Mouse (Mus musculus) CH12.LX (cell line): ENCODE data around the gene Thegl. TPM values are rescaled to one million over a fixed set of nuclear protein-coding genes. Genes with fewer than 3 reads are reported as not detected.
A peak's percentile ranks its signal among the peaks of the same experiment; 100 is the strongest.

Experiments used
- DNase-seq: peaks from one replicate; pipeline ENCODE4 v3.0.0-alpha.2; 2013; ENCODE audit errors: extremely low read depth
- H3K27ac ChIP-seq: 2 replicates; pipeline ENCODE4 v1.5.1; 2012; ENCODE audit warnings: low read depth, mild to moderate bottlenecking, control low read depth, moderate library complexity; ENCODE audit not compliant: insufficient read depth
- H3K27me3 ChIP-seq: replicated peaks from 2 replicates; pipeline ENCODE3; 2012; ENCODE audit warnings: inconsistent platforms
- H3K36me3 ChIP-seq, 2 experiments: replicated peaks in 1 of 2; 2 replicates each; pipeline versions ENCODE3 to v1.6.1; 2012; ENCODE audit warnings: inconsistent platforms in 1 of 2, low read length in 1 of 2, mild to moderate bottlenecking in 1 of 2, mixed read lengths in 1 of 2, moderate library complexity in 1 of 2; ENCODE audit not compliant: control insufficient read depth in 1 of 2, insufficient read depth in 1 of 2
- H3K4me1 ChIP-seq, 2 experiments: 2 replicates each; pipeline ENCODE4 v1.6.1; 2012; ENCODE audit warnings: inconsistent platforms in 1 of 2, moderate library complexity in 1 of 2; ENCODE audit not compliant: insufficient read depth in 2 of 2, control insufficient read depth in 1 of 2
- H3K4me2 ChIP-seq: 2 replicates; pipeline ENCODE4 v1.6.1; 2012; ENCODE audit warnings: low read depth, mild to moderate bottlenecking, control low read depth; ENCODE audit not compliant: poor library complexity, insufficient read depth, severe bottlenecking
- H3K4me3 ChIP-seq, 3 experiments: fragments of 150-350 bp in 1 of 3; sonication (generic) in 1 of 3; replicated peaks in 1 of 3; 2 replicates each; pipeline versions ENCODE3 to v1.5.1; 2011 to 2012; ENCODE audit warnings: low read depth in 2 of 3, low read length in 2 of 3, mild to moderate bottlenecking in 2 of 3, moderate library complexity in 2 of 3, control low read depth in 1 of 3, improper control_type of control experiment in 1 of 3, inconsistent platforms in 1 of 3, mixed read lengths in 1 of 3; ENCODE audit not compliant: poor library complexity in 1 of 3
- H3K79me2 ChIP-seq: replicated peaks from 2 replicates; pipeline ENCODE4 v1.6.1; 2012; ENCODE audit warnings: mild to moderate bottlenecking, moderate library complexity; ENCODE audit not compliant: control insufficient read depth, poor library complexity, insufficient read depth, severe bottlenecking; ENCODE audit errors: extremely low read depth
- H3K9ac ChIP-seq: 2 replicates; pipeline ENCODE4 v1.6.1; 2012; ENCODE audit warnings: low read depth, mild to moderate bottlenecking, control low read depth, moderate library complexity; ENCODE audit not compliant: insufficient read depth
- H3K9me3 ChIP-seq: replicated peaks from 2 replicates; pipeline ENCODE3; 2012; ENCODE audit warnings: low read length, inconsistent platforms, mixed read lengths
- BHLHE40 ChIP-seq: IDR thresholded peaks from 2 replicates; pipeline ENCODE4 v1.6.1; 2011; ENCODE audit warnings: mild to moderate bottlenecking, low read depth, low read length, improper control_type of control experiment
- CHD2 ChIP-seq: IDR thresholded peaks from 2 replicates; pipeline ENCODE4 v1.6.1; 2011; ENCODE audit warnings: low read length, improper control_type of control experiment
- MAFK ChIP-seq: IDR thresholded peaks from 2 replicates; pipeline ENCODE4 v1.6.1; 2011; ENCODE audit warnings: low read length, improper control_type of control experiment; ENCODE audit not compliant: insufficient replicate concordance
- MAZ ChIP-seq: IDR thresholded peaks from 2 replicates; pipeline ENCODE4 v1.6.1; 2012; ENCODE audit warnings: low read depth, mild to moderate bottlenecking, inconsistent platforms, low read length, improper control_type of control experiment, moderate library complexity
- MYC ChIP-seq: IDR thresholded peaks from 2 replicates; pipeline ENCODE4 v1.6.1; 2011; ENCODE audit warnings: low read depth, mild to moderate bottlenecking, improper control_type of control experiment, low read length
- POLR2A ChIP-seq: IDR thresholded peaks from 2 replicates; pipeline ENCODE4 v1.6.1; 2011; ENCODE audit warnings: low read depth, mild to moderate bottlenecking, improper control_type of control experiment, low read length
- POLR2AphosphoS2 ChIP-seq: IDR thresholded peaks from 2 replicates; pipeline ENCODE4 v1.6.1; 2011; ENCODE audit warnings: low read depth, low read length, improper control_type of control experiment
- RCOR1 ChIP-seq: conservative IDR thresholded peaks from 2 replicates; pipeline ENCODE4 v1.6.1; 2012; ENCODE audit warnings: low read depth, mild to moderate bottlenecking, inconsistent platforms, low read length, improper control_type of control experiment
- SIN3A ChIP-seq: IDR thresholded peaks from 2 replicates; pipeline ENCODE4 v1.6.1; 2012; ENCODE audit warnings: low read length, improper control_type of control experiment, inconsistent platforms
- USF1 ChIP-seq: IDR thresholded peaks from 2 replicates; pipeline ENCODE4 v1.6.1; 2014; ENCODE audit warnings: low read depth, mild to moderate bottlenecking, inconsistent platforms, low read length, improper control_type of control experiment
- USF2 ChIP-seq: conservative IDR thresholded peaks from 2 replicates; pipeline ENCODE4 v1.6.1; 2011; ENCODE audit warnings: low read depth, low read length, improper control_type of control experiment
- ZNF384 ChIP-seq: IDR thresholded peaks from 2 replicates; pipeline ENCODE4 v1.6.1; 2012; ENCODE audit warnings: low read depth, low read length, improper control_type of control experiment, inconsistent platforms
- dilution Hi-C: fragments of 300-500 bp; cut with MboI; formaldehyde crosslinking; loops from 2 replicates; pipeline ENCODE4 v1.14.3; 2020; ENCODE audit warnings: low sequenced_read_pairs; ENCODE audit not compliant: extremely low pct_unique_long_range_greater_than_20kb, extremely low pct_ligation_motif_present
- in situ Hi-C: fragments of 300-500 bp; cut with MboI; formaldehyde crosslinking; loops from 3 replicates; pipeline ENCODE4 v1.14.3; 2019; ENCODE audit warnings: low sequenced_read_pairs, low pct_ligation_motif_present, low pct_unique_long_range_greater_than_20kb, mixed read lengths
- polyA plus RNA-seq: library from polyadenylated mRNA; unstranded; fragments of >175 nt; gene quantifications from 2 replicates; pipeline ENCODE4 v1.2.1, GENCODE M21; 2012; ENCODE audit warnings: low read depth; ENCODE audit not compliant: insufficient read length
- total RNA-seq, 2 experiments: library from RNA; depleted of rRNA; stranded (reverse); fragments of 300-350 nt in 1 of 2; fragments of >200 nt in 1 of 2; gene quantifications; 2 replicates each; pipeline ENCODE4 v1.2.3; 2012 to 2014

The Thegl gene
- total and polyA plus RNA-seq, 3 experiments: not detected

DNA sequence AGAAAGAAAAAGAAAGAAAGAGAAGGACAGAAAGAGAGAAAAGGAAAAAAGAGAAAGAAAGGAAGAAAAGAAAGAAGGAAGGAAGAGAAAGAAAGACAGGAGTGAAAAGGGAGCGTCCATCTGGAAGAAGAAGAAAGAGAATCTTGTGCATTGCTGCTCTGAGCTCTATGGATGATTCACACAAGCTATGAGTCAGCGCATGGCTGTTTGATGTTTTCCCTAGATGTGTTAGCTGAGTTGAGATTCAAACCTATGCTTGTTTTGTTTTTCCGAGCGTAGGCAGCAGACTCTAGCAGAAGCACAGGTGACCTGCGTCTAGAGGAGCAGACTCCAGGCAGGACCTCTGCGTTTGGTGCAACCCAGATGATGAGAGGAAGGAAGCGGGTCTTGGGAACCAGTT, 66.9 kb downstream of the Thegl start:
- no peak for DNase-seq
- Histone ChIP-seq H3K36me3 (peaks cover 0 to 10% of the 10 kb centered on the region in 2 experiments), H3K27ac (no peak overlapping the region), H3K9me3 (no peaks in the 10 kb centered on the region), H3K9ac (no peak overlapping the region), H3K4me2 (no peak overlapping the region), H3K27me3 (no peaks in the 10 kb centered on the region), H3K4me3 (no peak overlapping the region), H3K4me1 (no peaks in the 10 kb centered on the region), H3K79me2 (no peaks in the 10 kb centered on the region)
- no peak for TF ChIP-seq CHD2
- dilution Hi-C loops (no loop called here), in situ Hi-C loops (no loop called here)

DNA sequence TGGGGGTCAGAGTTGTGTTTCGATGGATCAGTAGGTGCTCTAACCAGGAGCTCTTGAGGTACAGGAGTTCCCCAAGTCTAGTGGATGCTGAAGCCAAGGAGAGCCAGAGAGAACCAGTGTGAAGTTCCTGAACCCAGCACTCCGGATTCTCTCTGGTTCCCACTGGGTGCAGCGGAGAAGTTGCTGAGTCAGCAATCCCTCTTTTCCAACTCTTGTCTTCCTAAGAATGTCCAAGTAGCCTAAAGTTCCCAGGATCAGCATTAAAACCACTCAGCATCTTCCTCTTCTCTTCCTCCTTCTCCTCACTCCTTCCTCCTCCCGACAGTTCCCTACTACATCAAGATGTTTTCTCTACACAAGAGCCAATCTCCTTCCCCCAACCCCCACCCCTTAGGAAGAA, 68.6 kb downstream of the Thegl start:
- DNase-seq: no peak
- Histone ChIP-seq H3K79me2 (no peaks in the 10 kb centered on the region), H3K4me1 (no peaks in the 10 kb centered on the region), H3K9ac (no peak overlapping the region), H3K4me3 (no peak overlapping the region), H3K9me3 (no peaks in the 10 kb centered on the region), H3K27ac (no peak overlapping the region), H3K27me3 (no peaks in the 10 kb centered on the region), H3K36me3 (peaks cover 3 to 23% of the 10 kb centered on the region in 2 experiments), H3K4me2 (no peak overlapping the region)
- in situ Hi-C loops (no loop called here), dilution Hi-C loops (no loop called here)
- no peak for TF ChIP-seq SIN3A
- TF ChIP-seq POLR2A: no peak
- TF ChIP-seq ZNF384: no peak
- TF ChIP-seq POLR2AphosphoS2: no peak
- peak; percentile 95 for TF ChIP-seq MAFK
- no peak for TF ChIP-seq BHLHE40
- no peak for TF ChIP-seq RCOR1

GRCm38 (mm10) chr5:77085753-77086450, 70.1 kb downstream of the Thegl start:
- no peaks in the 10 kb centered on the region for H3K4me1 ChIP-seq
- no peak overlapping the region for H3K4me2 ChIP-seq
- in situ Hi-C loops (loop anchor here (5.0 kb wide), 1 partner anchor 81 kb away; no protein-coding TSS in a partner anchor), dilution Hi-C loops (no loop called here)
- DNase-seq: no peak
- no peak overlapping the region for H3K27ac ChIP-seq
- H3K36me3 ChIP-seq: peaks cover 3 to 26% of the 10 kb centered on the region in 2 experiments
- TF ChIP-seq MYC (no peak), USF2 (peak; percentile 64), MAZ (no peak), USF1 (peak; percentile 70)
- H3K9ac ChIP-seq: no peak overlapping the region
- no peaks in the 10 kb centered on the region for H3K9me3 ChIP-seq
- H3K4me3 ChIP-seq: no peak overlapping the region
- no peaks in the 10 kb centered on the region for H3K79me2 ChIP-seq
- no peaks in the 10 kb centered on the region for H3K27me3 ChIP-seq
